Mouse (Mus musculus) stomach, postnatal 0 days (tissue): ENCODE results near the gene Trp53bp2.

Experiments used
- CTCF ChIP-seq: IDR thresholded peaks from 2 replicates; pipeline ENCODE4 v1.5.1; 2016; ENCODE audit warnings: antibody characterized with exemption, low read depth, mild to moderate bottlenecking, moderate library complexity
- EP300 ChIP-seq: optimal IDR thresholded peaks from 2 replicates; pipeline ENCODE3; 2016; ENCODE audit warnings: antibody characterized with exemption

DNA sequence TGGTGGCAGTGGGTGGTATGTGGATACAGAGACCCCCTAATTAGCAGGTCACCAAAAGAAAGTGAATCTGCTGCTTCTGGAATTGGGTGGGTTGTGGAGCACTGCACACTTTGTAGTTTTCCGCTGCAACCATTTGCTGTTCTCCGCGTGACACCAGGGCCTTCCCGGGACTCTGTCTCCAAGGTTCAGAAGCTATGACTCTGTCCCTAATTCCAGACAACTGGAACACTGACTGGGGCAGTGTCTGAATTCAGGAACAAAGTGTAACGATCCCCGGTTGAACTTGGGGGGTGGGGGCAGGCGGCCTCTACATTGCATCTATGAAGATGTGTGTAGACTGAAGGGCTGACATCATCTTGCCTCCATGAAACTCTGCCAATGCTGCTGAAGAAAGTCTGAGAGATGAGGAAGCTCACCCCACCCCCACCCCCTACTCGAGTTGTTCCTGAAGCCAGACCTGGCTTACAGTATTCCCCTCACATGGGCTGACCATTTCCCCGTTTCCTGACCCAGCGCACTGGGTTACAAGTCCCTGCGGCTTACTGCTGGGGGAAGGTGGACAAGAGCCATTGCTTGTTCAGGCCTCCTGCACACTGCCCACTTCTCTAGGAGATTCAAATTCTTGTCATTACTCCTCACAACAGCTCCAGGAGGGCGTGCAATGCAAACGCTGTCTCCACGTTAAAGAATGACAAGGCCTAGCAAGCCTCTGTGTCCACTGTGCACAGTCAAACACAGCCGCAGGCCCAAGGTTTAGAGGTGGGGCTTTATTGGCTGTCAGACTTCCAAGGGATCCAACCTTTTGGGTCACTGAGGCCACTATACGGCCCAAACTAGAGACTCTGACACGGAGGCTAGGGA is 85.5 kb downstream of the Trp53bp2 start:
- no peak for TF ChIP-seq CTCF
- no peak for TF ChIP-seq EP300
